Mouse (Mus musculus) CH12.LX (cell line): ENCODE results near the gene Emc9. TPM values are rescaled to one million over a fixed set of nuclear protein-coding genes. Genes with fewer than 3 reads are reported as not detected.

Experiments
- DNase-seq: peaks from one replicate; pipeline ENCODE4 v3.0.0-alpha.2; 2013; ENCODE audit errors: extremely low read depth
- H3K27ac ChIP-seq: 2 replicates; pipeline ENCODE4 v1.5.1; 2012; ENCODE audit warnings: low read depth, mild to moderate bottlenecking, control low read depth, moderate library complexity; ENCODE audit not compliant: insufficient read depth
- H3K27me3 ChIP-seq: replicated peaks from 2 replicates; pipeline ENCODE3; 2012; ENCODE audit warnings: inconsistent platforms
- H3K36me3 ChIP-seq, 2 experiments: replicated peaks in 1 of 2; 2 replicates each; pipeline versions ENCODE3 to v1.6.1; 2012; ENCODE audit warnings: inconsistent platforms in 1 of 2, low read length in 1 of 2, mild to moderate bottlenecking in 1 of 2, mixed read lengths in 1 of 2, moderate library complexity in 1 of 2; ENCODE audit not compliant: control insufficient read depth in 1 of 2, insufficient read depth in 1 of 2
- H3K4me1 ChIP-seq, 2 experiments: 2 replicates each; pipeline ENCODE4 v1.6.1; 2012; ENCODE audit warnings: inconsistent platforms in 1 of 2, moderate library complexity in 1 of 2; ENCODE audit not compliant: insufficient read depth in 2 of 2, control insufficient read depth in 1 of 2
- H3K4me2 ChIP-seq: 2 replicates; pipeline ENCODE4 v1.6.1; 2012; ENCODE audit warnings: low read depth, mild to moderate bottlenecking, control low read depth; ENCODE audit not compliant: poor library complexity, insufficient read depth, severe bottlenecking
- H3K4me3 ChIP-seq, 3 experiments: fragments of 150-350 bp in 1 of 3; sonication (generic) in 1 of 3; replicated peaks in 1 of 3; 2 replicates each; pipeline versions ENCODE3 to v1.5.1; 2011 to 2012; ENCODE audit warnings: low read depth in 2 of 3, low read length in 2 of 3, mild to moderate bottlenecking in 2 of 3, moderate library complexity in 2 of 3, control low read depth in 1 of 3, improper control_type of control experiment in 1 of 3, inconsistent platforms in 1 of 3, mixed read lengths in 1 of 3; ENCODE audit not compliant: poor library complexity in 1 of 3
- H3K79me2 ChIP-seq: replicated peaks from 2 replicates; pipeline ENCODE4 v1.6.1; 2012; ENCODE audit warnings: mild to moderate bottlenecking, moderate library complexity; ENCODE audit not compliant: control insufficient read depth, poor library complexity, insufficient read depth, severe bottlenecking; ENCODE audit errors: extremely low read depth
- H3K9ac ChIP-seq: 2 replicates; pipeline ENCODE4 v1.6.1; 2012; ENCODE audit warnings: low read depth, mild to moderate bottlenecking, control low read depth, moderate library complexity; ENCODE audit not compliant: insufficient read depth
- H3K9me3 ChIP-seq: replicated peaks from 2 replicates; pipeline ENCODE3; 2012; ENCODE audit warnings: low read length, inconsistent platforms, mixed read lengths
- BHLHE40 ChIP-seq: IDR thresholded peaks from 2 replicates; pipeline ENCODE4 v1.6.1; 2011; ENCODE audit warnings: mild to moderate bottlenecking, low read depth, low read length, improper control_type of control experiment
- CHD1 ChIP-seq: IDR thresholded peaks from 2 replicates; pipeline ENCODE4 v1.6.1; 2012; ENCODE audit warnings: low read depth, low read length, improper control_type of control experiment, inconsistent platforms
- CTCF ChIP-seq, 2 experiments: IDR thresholded peaks in 1 of 2; conservative IDR thresholded peaks in 1 of 2; 2 replicates each; pipeline ENCODE4 v1.5.1; 2011 to 2012; ENCODE audit warnings: low read depth in 2 of 2, low read length in 2 of 2, improper control_type of control experiment in 1 of 2, inconsistent platforms in 1 of 2, mild to moderate bottlenecking in 1 of 2, moderate library complexity in 1 of 2
- E2F4 ChIP-seq: IDR thresholded peaks from 2 replicates; pipeline ENCODE4 v1.6.1; 2011; ENCODE audit warnings: low read depth, low read length, improper control_type of control experiment; ENCODE audit not compliant: insufficient replicate concordance
- ELF1 ChIP-seq: IDR thresholded peaks from 2 replicates; pipeline ENCODE4 v1.6.1; 2014; ENCODE audit warnings: low read depth, mild to moderate bottlenecking, inconsistent platforms, low read length, improper control_type of control experiment
- HCFC1 ChIP-seq: IDR thresholded peaks from 2 replicates; pipeline ENCODE4 v1.6.1; 2012; ENCODE audit warnings: low read depth, mild to moderate bottlenecking, inconsistent platforms, low read length, improper control_type of control experiment
- JUND ChIP-seq: conservative IDR thresholded peaks from 2 replicates; pipeline ENCODE4 v1.6.1; 2011; ENCODE audit warnings: low read depth, low read length, improper control_type of control experiment
- MAFK ChIP-seq: IDR thresholded peaks from 2 replicates; pipeline ENCODE4 v1.6.1; 2011; ENCODE audit warnings: low read length, improper control_type of control experiment; ENCODE audit not compliant: insufficient replicate concordance
- MAZ ChIP-seq: IDR thresholded peaks from 2 replicates; pipeline ENCODE4 v1.6.1; 2012; ENCODE audit warnings: low read depth, mild to moderate bottlenecking, inconsistent platforms, low read length, improper control_type of control experiment, moderate library complexity
- MXI1 ChIP-seq: IDR thresholded peaks from 2 replicates; pipeline ENCODE4 v1.6.1; 2011; ENCODE audit warnings: mild to moderate bottlenecking, low read depth, low read length, improper control_type of control experiment
- PAX5 ChIP-seq: IDR thresholded peaks from 2 replicates; pipeline ENCODE4 v1.6.1; 2012; ENCODE audit warnings: low read length, inconsistent platforms, mixed read lengths
- POLR2A ChIP-seq: IDR thresholded peaks from 2 replicates; pipeline ENCODE4 v1.6.1; 2011; ENCODE audit warnings: low read depth, mild to moderate bottlenecking, improper control_type of control experiment, low read length
- POLR2AphosphoS2 ChIP-seq: IDR thresholded peaks from 2 replicates; pipeline ENCODE4 v1.6.1; 2011; ENCODE audit warnings: low read depth, low read length, improper control_type of control experiment
- RAD21 ChIP-seq: IDR thresholded peaks from 2 replicates; pipeline ENCODE4 v1.6.1; 2011; ENCODE audit warnings: low read depth, mild to moderate bottlenecking, low read length, improper control_type of control experiment, moderate library complexity
- RCOR1 ChIP-seq: conservative IDR thresholded peaks from 2 replicates; pipeline ENCODE4 v1.6.1; 2012; ENCODE audit warnings: low read depth, mild to moderate bottlenecking, inconsistent platforms, low read length, improper control_type of control experiment
- SMC3 ChIP-seq: IDR thresholded peaks from 2 replicates; pipeline ENCODE4 v1.6.1; 2011; ENCODE audit warnings: low read depth, low read length, improper control_type of control experiment
- TBP ChIP-seq: conservative IDR thresholded peaks from 2 replicates; pipeline ENCODE4 v1.6.1; 2011; ENCODE audit warnings: low read depth, low read length, improper control_type of control experiment
- USF1 ChIP-seq: IDR thresholded peaks from 2 replicates; pipeline ENCODE4 v1.6.1; 2014; ENCODE audit warnings: low read depth, mild to moderate bottlenecking, inconsistent platforms, low read length, improper control_type of control experiment
- ZC3H11A ChIP-seq: IDR thresholded peaks from 2 replicates; pipeline ENCODE4 v1.6.1; 2012; ENCODE audit warnings: low read depth, mild to moderate bottlenecking, inconsistent platforms, low read length, improper control_type of control experiment
- dilution Hi-C: fragments of 300-500 bp; cut with MboI; formaldehyde crosslinking; loops from 2 replicates; pipeline ENCODE4 v1.14.3; 2020; ENCODE audit warnings: low sequenced_read_pairs; ENCODE audit not compliant: extremely low pct_unique_long_range_greater_than_20kb, extremely low pct_ligation_motif_present
- in situ Hi-C: fragments of 300-500 bp; cut with MboI; formaldehyde crosslinking; loops from 3 replicates; pipeline ENCODE4 v1.14.3; 2019; ENCODE audit warnings: low sequenced_read_pairs, low pct_ligation_motif_present, low pct_unique_long_range_greater_than_20kb, mixed read lengths
- polyA plus RNA-seq: library from polyadenylated mRNA; unstranded; fragments of >175 nt; gene quantifications from 2 replicates; pipeline ENCODE4 v1.2.1, GENCODE M21; 2012; ENCODE audit warnings: low read depth; ENCODE audit not compliant: insufficient read length
- total RNA-seq, 2 experiments: library from RNA; depleted of rRNA; stranded (reverse); fragments of 300-350 nt in 1 of 2; fragments of >200 nt in 1 of 2; gene quantifications; 2 replicates each; pipeline ENCODE4 v1.2.3; 2012 to 2014

The Emc9 gene
- total and polyA plus RNA-seq, 3 experiments = 1.7 to 9.6 (median 4.2) TPM

GRCm38 (mm10) chr14:55584303-55584701, 800 bp downstream of the Emc9 start:
- no peaks in the 10 kb centered on the region for H3K9me3 ChIP-seq
- H3K36me3 ChIP-seq = peaks cover 36 to 67% of the 10 kb centered on the region in 2 experiments
- DNase-seq = no peak
- H3K4me1 ChIP-seq = peaks cover 21 to 74% of the 10 kb centered on the region in 2 experiments
- H3K4me3 ChIP-seq = peak overlapping the region; percentile 57 to 76 (median 74)
- no peak overlapping the region for H3K27ac ChIP-seq
- H3K9ac ChIP-seq = peak overlapping the region; percentile 10; the same call in 1 of the 2 replicates
- in situ Hi-C loops = no loop called here
- H3K4me2 ChIP-seq = peak overlapping the region; percentile 55
- H3K27me3 ChIP-seq = no peaks in the 10 kb centered on the region
- dilution Hi-C loops = no loop called here
- H3K79me2 ChIP-seq = peaks cover 20% of the 10 kb centered on the region
- TF ChIP-seq TBP (no peak), BHLHE40 (no peak), USF1 (no peak), MXI1 (no peak), PAX5 (no peak), ZC3H11A (no peak), MAZ (no peak), SMC3 (no peak), CHD1 (no peak), CTCF (conservative IDR thresholded peaks at IDR 0.05 in 1 of 2, IDR thresholded peaks at IDR 0.05 in 1 of 2; ENCODE audit: low read depth in 2 of 2, low read length in 2 of 2) (no peak), HCFC1 (no peak), RCOR1 (no peak)

- peaks cover 21 to 61% of the 10 kb centered on the region in 2 experiments for H3K4me1 ChIP-seq
These were observed 3.0 kb downstream of the Emc9 start for GRCm38 (mm10) chr14:55581981-55582681.

More at GRCm38 (mm10) chr14:55581981-55582681, 3.0 kb downstream of the Emc9 start:
- TF ChIP-seq BHLHE40 (no peak), ELF1 (no peak), POLR2AphosphoS2 (no peak; the same call in 1 of the 2 replicates), E2F4 (no peak), MAFK (no peak), JUND (no peak), RAD21 (peak; percentile 3), CTCF (conservative IDR thresholded peaks at IDR 0.05 in 1 of 2, IDR thresholded peaks at IDR 0.05 in 1 of 2; ENCODE audit: low read depth in 2 of 2, low read length in 2 of 2) (peak; percentile 60 to 70), POLR2A (peak; percentile 10)
- TF ChIP-seq, all 38 proteins: peak for 3
- H3K4me2 ChIP-seq = no peak overlapping the region
- no peak overlapping the region for H3K4me3 ChIP-seq
- peaks cover 12% of the 10 kb centered on the region for H3K79me2 ChIP-seq
- no peaks in the 10 kb centered on the region for H3K27me3 ChIP-seq
- no peak overlapping the region for H3K9ac ChIP-seq
- no peaks in the 10 kb centered on the region for H3K9me3 ChIP-seq
- in situ Hi-C loops (no loop called here), dilution Hi-C loops (no loop called here)
- DNase-seq = no peak
- no peak overlapping the region for H3K27ac ChIP-seq
- H3K36me3 ChIP-seq = peaks cover 21 to 47% of the 10 kb centered on the region in 2 experiments
